Mouse (Mus musculus): Measurements from ENCODE around the gene Plekhg1.

- TF ChIP-seq E2F4 (IDR thresholded peaks at IDR 0.05; ENCODE audit: insufficient replicate concordance, low read depth, low read length) = no peak
- TF ChIP-seq USF1 (IDR thresholded peaks at IDR 0.05; ENCODE audit: low read depth, low read length) = no peak
- TF ChIP-seq HCFC1 (IDR thresholded peaks at IDR 0.05; ENCODE audit: low read depth, low read length) = no peak
- TF ChIP-seq CTCF (conservative IDR thresholded peaks at IDR 0.05 in 1 of 2, IDR thresholded peaks at IDR 0.05 in 1 of 2; ENCODE audit: low read depth in 2 of 2, low read length in 2 of 2) = no peak
- TF ChIP-seq POLR2A (IDR thresholded peaks at IDR 0.05; ENCODE audit: low read depth, low read length) = no peak
- no peak for TF ChIP-seq JUND (conservative IDR thresholded peaks at IDR 0.05; ENCODE audit: low read depth, low read length)
- no peak for TF ChIP-seq MEF2A (IDR thresholded peaks at IDR 0.05; ENCODE audit: borderline replicate concordance, low read depth, low read length)
- TF ChIP-seq MAZ (IDR thresholded peaks at IDR 0.05; ENCODE audit: low read depth, low read length) = no peak
These were observed 39.7 kb upstream of the Plekhg1 start for GRCm38 (mm10) chr10:3700225-3701073.
